Mouse (Mus musculus) left cerebral cortex, adult 18-20 months (tissue): Measurements from ENCODE around the gene Kbtbd8. TPM values are rescaled to one million over a fixed set of nuclear protein-coding genes. Genes with fewer than 3 reads are reported as not detected.

ENCODE experiments used
- DNase-seq, 2 experiments: peaks; one replicate each; pipeline ENCODE4 v3.0.0; 2021 to 2022; ENCODE audit warnings: low spot score in 2 of 2, mixed read lengths in 1 of 2
- long read RNA-seq, 2 experiments: library from polyadenylated mRNA; stranded (forward); transcript quantifications; one replicate each; pipeline ENCODE4 v2.0.0; 2021
- total RNA-seq, 2 experiments: library from RNA; stranded (reverse); gene quantifications; 2 replicates each; pipeline ENCODE4 v1.2.3; 2021

The Kbtbd8 gene
- total RNA-seq = 10 to 100 TPM in 1 of 2 experiments, 1 to 10 TPM in 1; 7.7 to 11.6 TPM
- long read RNA-seq, experiment 1, full-length matches to known transcripts = 5 of 6 reads
- long read RNA-seq, experiment 1, partial matches to known transcripts = 0 of 6 reads
- long read RNA-seq, experiment 1, other reads (novel, unspliced or antisense) = 1 of 6 reads
- long read RNA-seq, experiment 2, full-length matches to known transcripts = 1 of 2 reads
- long read RNA-seq, experiment 2, partial matches to known transcripts = 0 of 2 reads
- long read RNA-seq, experiment 2, other reads (novel, unspliced or antisense) = 1 of 2 reads

- no peak for DNase-seq
Observed at GRCm38 (mm10) chr6:95116946-95117345, at the start of gene Kbtbd8. TSS of gene Kbtbd8 (plus strand) at chr6:95117240.

- DNase-seq = no peak
Observed at GRCm38 (mm10) chr6:95069753-95070152, 47.3 kb upstream of the Kbtbd8 start.

DNA sequence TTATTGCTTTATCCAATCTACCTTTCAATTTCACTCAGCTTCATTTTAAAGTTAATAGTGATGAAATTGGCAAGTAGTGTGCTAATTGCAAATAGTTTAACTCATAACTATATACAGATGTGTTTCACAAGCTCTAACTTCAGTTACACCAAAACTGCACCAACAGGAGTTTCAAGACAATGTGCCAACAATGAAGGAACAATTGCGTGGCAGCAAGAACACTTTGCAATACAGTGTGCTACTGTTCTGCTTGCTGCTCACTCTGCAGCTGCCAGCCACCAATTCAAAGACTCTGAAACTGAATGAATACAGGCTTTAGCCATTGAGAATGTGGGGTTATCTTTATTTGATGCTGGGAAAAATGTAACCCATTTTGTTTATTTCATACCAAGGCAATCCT is 31.8 kb upstream of the Kbtbd8 start:
- DNase-seq = no peak

DNA sequence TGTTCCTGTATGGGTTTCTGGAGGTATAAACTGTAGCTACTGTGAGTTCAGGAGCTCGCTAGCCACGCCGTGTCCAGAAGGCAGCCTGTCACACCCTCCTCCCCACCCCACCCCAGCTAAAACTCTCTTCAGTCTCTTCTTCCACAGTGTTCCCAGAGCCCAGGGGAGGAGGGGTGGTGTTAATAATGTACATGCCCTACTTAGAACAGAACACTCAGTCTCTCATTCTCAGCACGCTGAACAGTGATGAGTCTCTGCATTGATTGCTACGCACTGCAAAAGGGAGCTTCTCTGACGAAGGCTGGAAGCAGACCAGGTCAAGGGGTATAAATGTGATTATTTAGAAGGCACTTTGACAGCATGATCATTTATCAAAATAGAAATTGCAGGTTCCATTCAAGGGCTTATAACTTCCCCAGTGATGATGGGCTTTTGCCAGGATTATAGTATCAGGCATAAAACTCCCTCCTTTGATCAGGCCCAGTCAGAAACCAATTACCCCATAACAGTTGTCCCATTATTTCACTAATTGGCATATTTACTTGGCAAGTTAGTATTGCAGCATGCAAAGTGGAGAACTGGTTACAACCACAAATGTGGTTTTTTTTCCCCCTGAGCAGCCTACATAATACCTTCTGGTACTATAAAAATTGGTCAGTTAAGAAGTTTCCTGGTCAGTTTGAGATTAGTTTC is 29.7 kb upstream of the Kbtbd8 start:
- DNase-seq = peak in 1 of 2 experiments; percentile 37

- peak in 1 of 2 experiments; percentile 15 for DNase-seq
Observed at GRCm38 (mm10) chr6:95088075-95088474, 29.0 kb upstream of the Kbtbd8 start.

GRCm38 (mm10) chr6:95094695-95095094 is 22.3 kb upstream of the Kbtbd8 start:
- DNase-seq = no peak

DNA sequence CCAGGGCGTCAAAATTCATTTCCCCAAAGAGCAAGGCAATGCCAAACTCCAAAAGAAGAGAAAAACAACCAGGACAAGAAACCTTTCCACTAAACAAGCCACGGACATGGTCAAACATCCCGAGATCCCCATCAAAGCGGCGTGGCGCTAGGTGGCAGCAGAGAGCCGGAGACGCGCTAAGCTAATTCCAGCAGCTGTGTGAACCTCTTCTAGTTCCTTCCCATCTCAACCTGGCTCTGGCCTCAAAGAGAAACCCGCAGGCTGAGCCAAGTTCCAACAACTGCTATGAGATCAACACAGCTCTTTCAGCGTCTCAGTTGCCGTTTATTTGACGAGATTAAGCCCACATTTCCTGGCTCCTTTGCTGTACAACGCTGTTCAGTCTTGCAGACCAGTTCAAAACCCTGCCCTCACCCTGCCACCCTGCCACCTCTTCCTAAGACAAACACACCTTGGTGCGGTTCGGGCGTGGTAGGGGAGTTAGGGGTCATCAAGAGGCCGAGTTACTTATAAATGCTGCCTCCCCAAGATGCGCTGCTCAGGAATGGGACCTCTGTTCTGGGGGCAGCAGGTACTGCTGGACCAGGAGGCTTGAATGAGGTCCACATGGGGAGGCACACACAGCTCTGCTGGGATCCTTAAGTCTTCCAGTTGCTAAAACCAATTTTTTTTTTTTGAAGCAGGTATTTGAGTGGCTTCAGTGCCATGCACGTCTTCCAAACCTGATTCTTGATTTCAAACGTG is 18.5 kb upstream of the Kbtbd8 start:
- DNase-seq = peak; percentile 91 to 95

DNA sequence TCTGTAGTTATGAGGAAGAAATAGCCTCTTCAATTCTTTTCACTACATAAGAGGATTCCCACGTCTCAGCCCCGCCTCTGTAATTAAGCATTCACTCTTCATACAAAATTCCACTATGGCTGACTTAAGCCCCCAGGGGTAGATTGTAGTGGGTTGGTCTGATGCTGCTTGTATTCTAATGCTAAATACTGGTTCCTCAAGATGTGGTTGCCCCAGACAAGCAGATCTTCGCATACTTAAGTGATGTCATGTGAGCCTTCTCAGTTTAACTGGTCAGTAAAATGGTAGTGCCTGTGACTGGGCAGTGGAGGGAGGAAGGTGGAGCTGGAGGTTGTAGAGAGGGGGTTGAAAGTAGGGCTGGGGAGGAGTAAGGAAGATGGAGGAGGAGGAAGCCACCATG is 13.3 kb upstream of the Kbtbd8 start:
- DNase-seq = no peak

GRCm38 (mm10) chr6:95108437-95108836 is 8.6 kb upstream of the Kbtbd8 start:
- no peak for DNase-seq

DNA sequence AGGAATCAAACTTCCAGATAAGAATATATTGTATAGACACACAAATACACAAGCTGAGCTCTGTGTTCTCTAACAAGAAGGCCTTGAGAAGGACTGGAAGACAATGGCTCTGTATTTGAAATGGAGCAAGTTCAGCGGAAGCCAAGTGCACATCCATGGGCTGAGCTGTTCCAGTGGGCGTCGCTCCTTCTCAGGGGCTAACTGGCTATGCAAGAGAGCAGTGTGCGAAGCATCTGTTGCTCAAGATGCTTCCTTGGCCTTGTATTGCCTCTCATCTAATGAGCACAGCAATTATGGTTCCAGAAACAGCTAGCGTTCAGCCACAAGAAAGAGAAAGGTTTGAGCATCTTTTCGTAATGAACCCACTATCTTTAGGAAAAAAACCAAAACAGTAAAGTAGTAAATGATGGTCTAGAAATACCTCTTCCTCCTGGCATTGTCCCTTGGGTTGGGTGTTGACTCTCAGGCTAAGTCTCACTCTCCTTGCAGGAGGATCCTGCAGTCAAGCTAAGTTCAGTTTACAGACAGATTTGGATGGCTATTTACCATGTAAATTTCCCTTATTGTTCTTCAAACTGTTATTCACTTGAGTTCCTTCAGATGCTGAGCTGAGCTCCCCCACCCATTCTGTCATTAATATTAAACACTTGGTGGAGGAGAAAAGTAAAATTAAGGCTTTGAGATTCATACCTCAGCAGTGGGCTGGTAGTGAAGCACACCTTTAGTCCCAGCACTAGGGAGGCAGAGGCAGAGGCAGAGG is 7.2 kb upstream of the Kbtbd8 start:
- DNase-seq = no peak

DNA sequence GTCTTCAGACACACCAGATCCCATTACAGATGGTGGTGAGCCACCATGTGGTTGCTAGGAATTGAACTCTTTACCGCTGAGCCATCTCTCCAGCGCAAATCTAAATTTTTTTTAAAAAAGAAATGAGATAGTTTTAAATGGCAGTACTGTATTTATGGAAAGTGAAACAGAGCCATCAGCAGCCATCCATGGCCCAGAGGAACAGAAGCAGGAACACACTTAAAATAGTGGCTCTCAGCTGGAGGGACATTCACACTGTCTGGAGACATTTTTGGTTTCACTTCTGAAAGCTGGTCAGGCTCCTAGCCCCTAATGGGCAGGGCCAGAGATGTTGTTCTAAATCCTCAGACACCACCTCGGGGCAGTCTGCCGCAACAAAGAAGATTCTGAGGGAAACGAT is 5.0 kb upstream of the Kbtbd8 start:
- no peak for DNase-seq

DNA sequence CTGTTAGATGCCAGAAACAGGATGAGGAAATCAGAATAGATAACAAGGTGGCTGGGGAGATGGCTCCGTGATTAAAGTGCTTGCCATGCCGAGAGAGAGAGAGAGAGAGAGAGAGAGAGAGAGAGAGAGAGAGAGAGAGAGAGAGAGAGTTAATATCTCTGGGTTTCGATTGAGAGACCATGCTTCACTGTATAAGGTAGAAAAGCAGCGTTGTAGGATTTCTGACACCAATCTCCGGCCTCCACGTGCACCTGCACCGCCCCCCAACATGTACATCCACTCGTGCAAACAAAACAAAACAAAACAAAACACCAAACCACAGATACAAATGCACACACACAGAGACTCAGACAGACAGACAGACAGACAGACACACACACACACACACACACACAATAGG is 527 bp upstream of the Kbtbd8 start:
- no peak for DNase-seq

DNA sequence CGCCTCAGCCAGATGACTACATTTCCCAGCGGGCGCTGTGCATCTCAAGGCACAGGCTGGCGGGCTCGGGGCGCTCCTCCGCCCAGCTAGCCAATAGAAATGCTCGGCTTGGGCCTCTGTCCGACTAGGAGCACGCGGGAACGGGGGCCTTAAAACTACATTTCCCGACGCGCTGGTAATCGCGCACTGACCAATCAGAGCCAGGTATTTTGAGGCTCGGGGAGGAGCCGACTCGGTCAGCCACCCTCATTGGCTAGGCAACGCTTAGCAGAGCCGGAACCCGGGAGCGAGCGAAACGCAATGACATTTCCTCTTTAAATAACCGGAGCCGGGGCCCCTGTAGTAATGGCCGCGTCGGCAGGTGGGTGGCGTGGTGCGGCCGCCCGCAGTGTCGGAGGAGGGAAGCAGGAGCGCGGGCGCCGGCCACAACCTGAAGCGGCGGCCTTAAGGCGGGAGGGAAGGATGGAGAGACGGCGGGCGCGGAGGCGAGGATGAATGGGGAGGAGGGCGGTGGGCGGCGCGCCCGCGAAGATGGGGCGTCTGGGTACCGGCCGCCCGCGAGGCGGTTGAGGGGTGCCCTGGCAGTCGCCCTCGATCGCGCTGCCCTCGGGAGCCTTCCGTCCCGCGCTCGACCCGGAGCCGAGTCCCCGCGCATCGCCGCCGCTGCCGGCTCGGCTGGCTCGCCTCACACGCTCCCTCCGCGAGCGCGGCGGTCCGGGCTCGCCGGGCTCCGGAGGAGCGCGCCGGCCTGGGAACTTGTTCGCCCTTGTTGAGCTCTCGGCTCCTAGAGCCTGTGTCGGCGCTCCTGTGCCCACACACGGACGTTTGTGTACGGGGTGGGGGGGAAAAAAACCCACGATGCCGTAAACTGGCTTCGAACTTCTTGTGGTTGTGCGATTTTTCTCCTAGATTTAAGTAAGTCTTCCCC is 838 bp downstream of the Kbtbd8 start:
- DNase-seq = peak; percentile 92 to 96

DNA sequence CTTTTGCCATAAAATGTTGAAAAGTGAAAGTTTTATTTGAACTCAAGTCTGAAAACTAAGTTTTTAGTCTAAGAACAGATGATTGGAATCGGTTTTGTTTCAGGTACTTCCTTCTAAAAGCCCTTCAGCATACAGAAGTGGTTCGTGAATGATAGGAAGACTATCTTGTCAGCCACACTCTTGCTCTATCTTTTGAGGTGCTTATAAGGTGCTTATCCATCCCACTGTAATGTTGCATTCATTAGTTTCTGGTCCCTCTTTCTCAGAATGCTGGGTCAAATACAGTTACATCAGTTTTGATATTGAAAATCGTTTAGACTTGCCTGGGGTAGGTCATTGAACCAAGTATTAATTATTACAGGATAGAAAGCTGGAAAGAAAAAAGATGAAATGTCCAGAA is 2.3 kb downstream of the Kbtbd8 start:
- no peak for DNase-seq

DNA sequence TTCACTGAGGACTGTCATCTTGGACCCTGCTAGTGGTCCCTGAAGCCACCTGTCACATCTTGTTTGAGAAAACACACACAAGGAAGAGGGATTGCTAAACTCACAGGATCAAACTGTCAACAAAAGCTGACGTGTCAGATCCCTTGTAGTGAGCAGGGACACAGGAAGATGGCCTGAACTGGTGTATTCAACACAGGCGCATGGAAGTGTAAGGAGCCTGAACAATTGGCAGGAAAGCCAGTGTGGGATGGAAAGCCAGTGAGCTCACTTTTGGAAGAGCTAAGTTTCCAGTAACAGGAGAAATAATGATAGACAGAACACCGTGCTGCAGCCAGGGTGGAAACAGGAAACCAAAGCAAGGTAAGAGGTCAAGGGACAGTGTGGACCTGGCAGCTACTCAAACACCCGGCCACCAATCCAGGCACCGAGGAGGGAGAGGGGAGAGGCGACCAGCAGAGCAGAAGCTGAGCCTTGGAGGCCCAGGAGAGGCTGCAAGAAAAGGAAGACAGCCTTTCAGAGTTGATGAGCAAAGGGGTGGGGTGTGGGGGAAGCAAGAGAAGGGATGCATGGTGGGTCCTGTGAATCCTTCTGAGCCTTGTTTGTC is 33.0 kb downstream of the Kbtbd8 start:
- DNase-seq = no peak

GRCm38 (mm10) chr6:95150885-95151284 is 33.8 kb downstream of the Kbtbd8 start:
- DNase-seq = no peak

DNA sequence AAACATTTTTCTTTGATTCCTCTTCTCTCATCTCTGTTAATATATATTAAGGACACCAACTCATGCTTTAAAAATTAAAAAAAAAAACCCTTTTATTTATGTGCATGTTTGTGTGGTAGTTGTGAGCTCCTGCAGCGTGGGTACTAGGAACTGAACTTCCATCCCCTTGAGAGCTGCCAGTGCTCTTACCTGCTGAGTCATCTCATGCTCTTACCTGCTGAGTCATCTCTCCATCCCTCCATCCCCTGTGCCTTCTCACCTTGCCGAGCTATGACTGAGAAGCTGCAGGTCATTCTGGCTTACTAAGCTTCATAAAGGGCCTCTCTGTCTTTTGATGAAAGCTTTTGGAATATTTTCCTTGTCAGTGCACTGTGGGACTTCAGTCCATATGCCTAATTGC is 34.5 kb downstream of the Kbtbd8 start:
- DNase-seq = no peak

- no peak for DNase-seq
Observed at GRCm38 (mm10) chr6:95163965-95164364, 46.9 kb downstream of the Kbtbd8 start.

GRCm38 (mm10) chr6:95165630-95166029 is 48.6 kb downstream of the Kbtbd8 start:
- DNase-seq = no peak

GRCm38 (mm10) chr6:95167668-95168227 is 50.7 kb downstream of the Kbtbd8 start:
- no peak for DNase-seq
